Mouse (Mus musculus): ENCODE results near the gene Tbc1d22b. TPM values are rescaled to one million over a fixed set of nuclear protein-coding genes. Genes with fewer than 3 reads are reported as not detected.
"Not testable (repeated sequence)": the region's sequence is repeated elsewhere in the genome, so short reads cannot be mapped to it uniquely, and the experiment has no call there.

Tbc1d22b gene
- total RNA-seq, 2 experiments from 2014 or later = 8.0 to 8.2 TPM

GRCm38 (mm10) chr17:29584306-29584705, 34.7 kb downstream of the Tbc1d22b start:
- no peak for DNase-seq
- intact Hi-C loops (cut with DNase I; ENCODE audit: low total_unique reads) = no loop called here

DNA sequence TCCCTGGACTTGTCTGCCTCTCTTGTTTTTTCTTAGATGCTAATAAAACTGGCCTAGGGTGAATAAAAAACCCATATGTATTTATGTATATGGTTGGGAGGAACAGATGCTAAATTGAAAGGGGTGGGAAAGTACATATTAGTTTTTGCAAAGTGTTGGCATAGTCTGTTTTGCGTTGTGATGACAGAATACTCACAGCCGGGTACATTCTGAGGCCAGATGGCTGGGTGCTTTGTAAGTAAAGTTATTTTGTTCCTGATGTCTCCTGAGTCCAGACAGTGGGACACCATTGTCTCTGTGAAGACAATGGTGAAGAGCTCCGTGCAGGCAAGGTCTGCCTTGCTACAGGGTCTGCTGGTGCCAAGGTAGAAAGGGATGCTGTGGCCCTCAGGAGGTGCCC, 35.2 kb downstream of the Tbc1d22b start:
- DNase-seq = no peak
- intact Hi-C loops (cut with DNase I; ENCODE audit: low total_unique reads) = no loop called here

GRCm38 (mm10) chr17:29585446-29585845, 35.9 kb downstream of the Tbc1d22b start:
- intact Hi-C loops (cut with DNase I; ENCODE audit: low total_unique reads) = no loop called here
- no peak for DNase-seq

GRCm38 (mm10) chr17:29586921-29587320, 37.3 kb downstream of the Tbc1d22b start:
- intact Hi-C loops (cut with DNase I; ENCODE audit: low total_unique reads) = no loop called here
- DNase-seq = no peak

DNA sequence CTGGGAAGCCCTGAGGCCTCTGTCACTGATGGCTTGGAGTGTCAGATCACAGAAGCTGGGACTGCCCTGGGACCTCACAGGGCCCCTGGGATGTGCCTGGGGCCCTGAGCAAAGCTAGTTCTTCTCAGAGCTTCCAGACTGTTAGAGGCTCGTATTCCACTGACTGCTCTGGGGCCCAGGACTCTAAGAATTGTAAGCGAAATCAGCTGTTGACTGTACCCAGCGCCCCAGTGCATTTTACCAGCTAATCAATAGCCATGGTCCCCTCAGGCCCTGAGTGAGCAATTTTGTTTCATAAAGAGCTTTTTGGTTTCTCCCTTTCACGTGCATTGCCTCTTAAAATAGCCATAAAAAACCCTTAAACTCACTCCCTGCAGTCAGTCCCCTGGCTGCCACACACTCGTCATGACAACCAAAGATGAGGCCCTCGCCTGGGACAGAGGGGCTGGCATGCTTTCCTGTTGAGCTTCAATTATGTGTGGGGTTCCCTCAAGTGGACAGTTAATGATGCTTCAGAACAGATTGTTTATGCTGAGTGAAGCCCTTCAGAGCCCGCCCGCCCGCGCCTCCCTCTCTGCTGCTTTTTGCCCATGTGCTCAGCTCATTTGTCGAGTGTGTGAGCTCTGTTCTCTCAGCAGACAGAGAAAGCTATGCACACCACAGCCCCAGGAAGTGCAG, 39.8 kb downstream of the Tbc1d22b start:
- DNase-seq = no peak
- intact Hi-C loops (cut with DNase I; ENCODE audit: low total_unique reads) = no loop called here

GRCm38 (mm10) chr17:29595891-29596770, 46.5 kb downstream of the Tbc1d22b start:
- no peak for DNase-seq
- intact Hi-C loops (cut with DNase I; ENCODE audit: low total_unique reads) = no loop called here

GRCm38 (mm10) chr17:29596771-29597132, 47.2 kb downstream of the Tbc1d22b start:
- intact Hi-C loops (cut with DNase I; ENCODE audit: low total_unique reads) = no loop called here

DNA sequence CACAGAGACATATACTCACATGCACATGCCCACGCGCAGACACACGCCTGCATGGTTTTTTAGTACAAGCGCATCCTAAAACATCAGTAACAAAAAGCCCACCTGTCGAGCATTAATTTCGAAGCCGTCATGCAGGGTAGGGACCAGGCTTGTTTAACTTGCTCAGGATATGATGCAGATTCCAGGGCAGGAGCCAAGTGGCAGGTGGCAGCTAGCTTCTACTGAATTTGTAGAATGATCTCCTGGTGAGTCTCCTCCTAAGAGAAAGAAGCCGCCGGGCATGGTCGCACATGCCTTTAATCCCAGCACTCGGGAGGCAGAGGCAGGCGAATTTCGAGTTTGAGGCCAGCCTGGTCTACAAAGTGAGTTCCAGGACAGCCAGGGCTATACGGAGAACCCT, 49.5 kb downstream of the Tbc1d22b start:
- intact Hi-C loops (cut with DNase I; ENCODE audit: low total_unique reads) = no loop called here
- DNase-seq = no peak

More at GRCm38 (mm10) chr17:29596771-29597132, 47.2 kb downstream of the Tbc1d22b start:
- DNase-seq = no peak

DNA sequence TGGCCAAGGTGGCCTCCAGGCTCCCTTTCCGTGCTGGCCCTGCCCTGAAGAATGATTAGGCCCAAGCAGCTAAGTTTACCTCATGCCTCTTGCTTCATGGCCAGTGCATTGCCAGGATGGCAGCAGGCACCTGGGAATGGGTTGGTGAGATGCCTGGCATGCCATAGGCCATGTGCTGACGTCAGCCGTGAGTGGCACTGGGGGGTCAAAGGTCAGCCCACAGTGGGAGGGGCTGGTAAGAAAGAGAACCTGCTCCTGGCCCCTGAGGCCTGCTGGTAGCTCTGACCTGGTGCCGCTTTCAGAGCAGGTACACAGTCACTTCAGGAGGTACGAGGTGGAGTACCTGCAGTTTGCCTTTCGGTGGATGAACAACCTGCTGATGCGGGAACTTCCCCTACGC, 50.0 kb downstream of the Tbc1d22b start:
- DNase-seq = no peak
- intact Hi-C loops (cut with DNase I; ENCODE audit: low total_unique reads) = no loop called here

- intact Hi-C loops (cut with DNase I; ENCODE audit: low total_unique reads) = loop anchor here (5.0 to 10.0 kb wide), 2 partner anchors 173 to 281 kb away; no protein-coding TSS in a partner anchor
- DNase-seq = no peak
Observed at GRCm38 (mm10) chr17:29601391-29601790, 51.8 kb downstream of the Tbc1d22b start.

DNA sequence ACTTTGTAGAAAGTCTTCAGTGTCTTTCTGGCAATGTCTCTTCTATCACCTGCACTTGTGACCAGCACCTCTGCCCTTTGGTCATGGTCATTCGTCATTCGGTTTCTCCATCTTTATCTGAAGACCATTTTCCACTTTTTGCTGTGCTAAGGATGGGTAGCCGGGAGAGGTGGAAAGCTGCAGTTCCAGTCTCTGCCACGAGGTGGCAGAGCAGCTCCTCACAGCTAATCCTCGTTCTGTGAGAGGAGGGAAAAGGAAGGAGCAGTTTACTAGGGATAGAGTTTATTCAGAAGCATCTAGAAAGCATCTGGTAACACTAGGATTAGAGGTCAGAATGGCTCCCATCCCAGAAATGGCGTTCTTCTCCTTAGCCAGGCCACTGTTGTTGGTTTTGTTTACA, 53.7 kb downstream of the Tbc1d22b start:
- intact Hi-C loops (cut with DNase I; ENCODE audit: low total_unique reads) = loop anchor here (5.0 to 10.0 kb wide), 2 partner anchors 172 to 279 kb away; no protein-coding TSS in a partner anchor
- DNase-seq = peak; percentile 70

- intact Hi-C loops (cut with DNase I; ENCODE audit: low total_unique reads) = loop anchor here (10.0 kb wide), 1 partner anchor 51 kb away; the partner anchor contains the start of gene Cmtr1
- DNase-seq = not testable (repeated sequence)
Observed at GRCm38 (mm10) chr17:29613453-29613852, 63.9 kb downstream of the Tbc1d22b start.

DNA sequence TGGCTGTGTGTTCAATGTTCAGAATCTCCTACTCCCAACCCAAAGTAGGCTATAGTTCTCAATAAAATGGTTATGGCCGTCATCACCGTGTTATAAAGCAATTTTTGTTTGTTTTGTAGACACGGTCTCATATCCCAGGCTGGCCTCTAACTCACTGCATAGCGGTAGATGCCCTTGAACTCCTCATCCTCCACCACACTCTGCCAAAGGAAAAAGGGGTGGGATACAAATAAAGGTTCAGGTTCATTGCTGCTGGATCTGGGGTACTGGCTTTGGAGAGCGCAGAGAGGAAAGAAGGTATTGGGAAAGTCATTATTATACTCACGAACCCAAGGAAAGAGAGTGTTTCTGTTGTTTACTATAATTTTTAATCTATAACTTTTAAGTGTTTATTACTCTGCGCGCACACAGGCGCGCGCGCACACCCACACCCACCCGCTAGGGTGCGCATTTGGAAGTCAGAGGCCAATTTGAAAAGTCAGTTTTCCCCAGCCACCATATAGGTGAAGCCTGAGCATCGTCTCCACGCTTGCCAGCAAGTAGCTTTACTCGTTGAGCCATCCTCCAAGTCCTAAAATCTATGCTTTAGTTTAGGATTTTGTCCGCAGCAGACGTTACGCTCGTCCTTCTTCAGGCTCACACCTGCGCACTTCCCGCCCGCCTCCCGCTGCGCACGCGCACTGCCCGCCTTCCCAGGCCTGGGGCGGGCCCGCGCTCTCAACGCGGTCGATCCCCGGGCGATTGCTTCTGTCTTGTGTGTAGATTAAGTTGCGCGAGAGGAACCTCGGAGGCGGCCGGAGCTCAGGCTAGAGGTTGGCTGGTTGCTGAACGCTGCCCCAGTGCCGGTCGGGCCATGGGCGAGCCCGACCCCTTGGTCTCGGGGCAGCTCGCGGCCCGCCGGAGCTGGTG, 64.8 kb downstream of the Tbc1d22b start, which contains the start of the genes Rnf8 and Gm28043:
Gene Rnf8, plus strand, starts transcription at position 676 of the 909 bp plus-strand sequence.
Gene Gm28043, plus strand, starts transcription at position 762 of the 909 bp plus-strand sequence.
- intact Hi-C loops (cut with DNase I; ENCODE audit: low total_unique reads) = loop anchor here (10.0 kb wide), 1 partner anchor 50 kb away; the partner anchor contains the start of gene Cmtr1
- peak; percentile 94 for DNase-seq

- intact Hi-C loops (cut with DNase I; ENCODE audit: low total_unique reads) = loop anchor here (10.0 kb wide), 1 partner anchor 50 kb away; the partner anchor contains the start of gene Cmtr1
- DNase-seq = no peak
Observed at GRCm38 (mm10) chr17:29615024-29615551, 65.5 kb downstream of the Tbc1d22b start.

GRCm38 (mm10) chr17:29615616-29616015, 66.0 kb downstream of the Tbc1d22b start:
- DNase-seq = no peak
- intact Hi-C loops (cut with DNase I; ENCODE audit: low total_unique reads) = loop anchor here (10.0 kb wide), 1 partner anchor 49 kb away; the partner anchor contains the start of gene Cmtr1

DNA sequence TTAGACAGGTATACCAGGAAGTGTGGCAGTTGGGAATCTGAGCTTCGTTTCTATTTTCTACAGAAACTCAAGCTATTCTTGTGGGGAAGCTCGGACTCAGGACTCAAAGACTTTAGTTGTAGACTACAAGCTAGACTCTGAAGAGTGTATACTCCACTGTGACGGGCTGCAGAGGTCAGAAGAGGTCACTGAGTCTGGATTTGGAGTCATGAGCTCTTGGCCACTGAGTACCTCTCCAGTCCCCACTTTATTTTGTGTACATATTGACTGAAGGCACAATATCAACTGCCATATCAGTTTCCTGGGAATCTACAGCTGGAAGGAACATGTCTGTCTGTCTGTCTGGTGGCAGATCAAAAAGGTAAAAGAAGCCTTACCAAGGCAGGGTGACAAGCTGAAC, 69.6 kb downstream of the Tbc1d22b start:
- no peak for DNase-seq
- intact Hi-C loops (cut with DNase I; ENCODE audit: low total_unique reads) = loop anchor here (10.0 kb wide), 1 partner anchor 46 kb away; the partner anchor contains the start of gene Cmtr1

- no peak for DNase-seq
- intact Hi-C loops (cut with DNase I; ENCODE audit: low total_unique reads) = no loop called here
Observed at GRCm38 (mm10) chr17:29623488-29623887, 73.9 kb downstream of the Tbc1d22b start.

- peak; percentile 58 for DNase-seq
- intact Hi-C loops (cut with DNase I; ENCODE audit: low total_unique reads) = no loop called here
Observed at GRCm38 (mm10) chr17:29627285-29627684, 77.7 kb downstream of the Tbc1d22b start.

- intact Hi-C loops (cut with DNase I; ENCODE audit: low total_unique reads) = no loop called here
- DNase-seq = no peak
Observed at GRCm38 (mm10) chr17:29628946-29629345, 79.4 kb downstream of the Tbc1d22b start.
